Mouse (Mus musculus) E14TG2a.4 (cell line): ENCODE measurements at regions not wholly inside any gene's neighbourhood (a gene's known extent, or its start where the extent isn't known, plus 50 kb on each side); places are given as distances from the start of the nearest gene placed in this dataset.

Experiments used
- CTCF ChIP-seq: conservative IDR thresholded peaks from 2 replicates; pipeline ENCODE4 v1.5.1; 2014; ENCODE audit warnings: low read length
- NANOG ChIP-seq: IDR thresholded peaks from 2 replicates; pipeline ENCODE4 v1.6.1; 2014; ENCODE audit warnings: borderline replicate concordance, low read length, mixed read lengths
- POU5F1 ChIP-seq: IDR thresholded peaks from 2 replicates; pipeline ENCODE4 v1.6.1; 2014; ENCODE audit warnings: low read length, borderline replicate concordance

DNA sequence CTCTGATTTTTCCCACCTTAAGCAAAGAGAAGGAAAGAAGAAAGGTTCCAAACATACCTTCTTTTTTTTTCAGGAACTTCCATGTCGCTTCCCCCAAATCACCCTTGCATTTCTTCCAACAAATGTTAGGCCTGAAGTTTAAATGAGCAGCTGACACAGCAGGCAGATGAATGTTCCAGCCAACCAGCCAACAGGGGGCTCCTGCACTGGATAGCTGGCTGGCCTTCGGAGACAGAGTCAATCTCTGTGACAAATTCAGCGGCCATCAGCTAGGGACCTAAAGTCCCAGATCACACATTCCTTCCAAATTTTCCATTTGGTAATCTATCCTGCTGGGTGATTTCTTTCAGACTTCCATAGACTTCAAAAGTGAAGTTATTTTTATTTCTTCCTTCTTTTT lies 256.6 kb upstream of the Igbp1b start:
- TF ChIP-seq CTCF = no peak
- no peak for TF ChIP-seq NANOG
- TF ChIP-seq POU5F1 = no peak
